Mouse (Mus musculus): Measurements from ENCODE around the gene Slc9a7. TPM values are rescaled to one million over a fixed set of nuclear protein-coding genes. Genes with fewer than 3 reads are reported as not detected.

Gene Slc9a7
- total RNA-seq (2021): 10 to 100 TPM; 57.1 to 60.3 TPM

DNA sequence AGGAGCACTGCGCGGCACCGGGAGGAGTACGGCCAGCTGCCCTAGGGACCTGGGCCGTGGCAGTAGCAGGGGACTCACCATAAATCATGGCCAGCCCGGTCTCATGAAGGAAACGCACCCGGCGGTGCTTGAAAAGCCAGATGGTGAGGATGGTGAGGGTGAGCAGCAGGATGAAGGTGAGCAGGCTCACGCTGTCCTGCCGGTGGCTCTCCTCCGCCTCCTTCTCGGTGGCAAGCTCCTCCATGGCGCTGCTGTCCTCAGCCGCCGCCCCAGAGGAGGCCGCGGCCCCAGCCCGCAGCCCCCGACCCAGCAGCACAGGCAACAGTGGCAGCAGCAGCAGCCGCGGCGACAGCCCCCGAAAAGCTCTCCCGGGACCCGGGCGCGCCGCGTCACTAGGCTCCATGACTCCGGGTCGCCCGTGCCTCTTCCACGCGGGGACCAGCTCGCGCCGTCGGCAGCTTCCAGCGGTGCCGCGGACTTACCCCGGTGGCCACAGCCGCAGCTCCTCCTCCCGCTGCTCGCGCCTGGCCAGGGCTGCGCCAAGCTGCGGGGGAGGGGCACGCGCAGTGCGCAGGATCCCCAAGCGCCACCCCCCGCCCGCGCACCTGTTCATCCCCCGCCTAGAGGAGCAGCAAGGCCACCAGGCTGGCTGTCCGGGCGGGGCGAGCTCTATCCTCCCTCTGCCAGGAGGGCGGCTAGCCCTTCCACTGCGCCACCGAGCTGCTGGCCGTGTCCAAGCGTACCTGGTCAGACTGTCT, at the start of gene Slc9a7:
Gene Slc9a7, minus strand, starts transcription at position 526 of the 758 bp plus-strand sequence.
- intact Hi-C loops (cut with DNase I): loop anchor here (5.0 kb wide), 1 partner anchor 129 kb away; no protein-coding TSS in a partner anchor
- DNase-seq (ENCODE audit: low spot score in 2 of 2): peak; percentile 74 to 75

DNA sequence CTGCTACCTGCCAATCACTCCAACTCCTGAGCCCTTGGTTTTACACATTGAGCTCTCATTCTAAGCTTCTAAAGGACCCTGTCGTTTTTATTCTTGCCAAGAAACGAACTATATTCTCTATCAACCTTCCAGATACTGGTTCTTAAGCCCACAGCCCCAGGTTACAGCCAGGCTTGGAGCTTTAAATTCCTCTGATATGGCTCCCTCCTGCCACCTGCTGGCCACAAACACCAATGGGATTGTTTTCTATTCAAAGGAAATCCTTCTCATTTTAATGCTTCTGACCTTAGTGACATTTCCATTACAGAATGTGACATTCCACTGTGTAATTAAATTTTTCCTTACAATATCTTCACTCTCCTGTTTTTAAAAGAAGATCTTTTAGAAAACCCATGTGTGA, 44.1 kb upstream of the Slc9a7 start:
- DNase-seq (ENCODE audit: low spot score in 2 of 2): peak; percentile 33 to 38
- intact Hi-C loops (cut with DNase I): loop anchor here (2.0 kb wide), 2 partner anchors 175 to 315 kb away; no protein-coding TSS in a partner anchor

DNA sequence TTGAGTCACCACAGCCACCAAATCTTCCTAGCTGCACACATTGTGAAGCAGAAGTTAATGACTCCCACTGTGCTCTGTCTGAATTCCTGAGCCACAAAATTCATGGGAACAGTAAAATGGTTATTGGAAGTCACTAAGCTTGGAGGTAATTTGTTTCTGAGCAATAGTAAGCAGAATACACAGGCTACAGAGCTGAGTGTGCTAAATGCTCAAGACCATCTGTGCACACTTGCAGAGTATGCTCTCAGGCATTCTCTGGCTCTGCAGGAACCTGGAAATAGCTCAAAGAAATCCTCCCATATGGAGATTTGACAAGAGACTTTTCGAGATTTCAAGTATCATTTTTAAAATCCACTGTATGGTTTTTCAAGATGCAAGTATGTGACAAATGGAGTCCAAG, 41.1 kb upstream of the Slc9a7 start:
- peak; percentile 18 to 62 for DNase-seq (ENCODE audit: low spot score in 2 of 2)
- intact Hi-C loops (cut with DNase I): no loop called here

DNA sequence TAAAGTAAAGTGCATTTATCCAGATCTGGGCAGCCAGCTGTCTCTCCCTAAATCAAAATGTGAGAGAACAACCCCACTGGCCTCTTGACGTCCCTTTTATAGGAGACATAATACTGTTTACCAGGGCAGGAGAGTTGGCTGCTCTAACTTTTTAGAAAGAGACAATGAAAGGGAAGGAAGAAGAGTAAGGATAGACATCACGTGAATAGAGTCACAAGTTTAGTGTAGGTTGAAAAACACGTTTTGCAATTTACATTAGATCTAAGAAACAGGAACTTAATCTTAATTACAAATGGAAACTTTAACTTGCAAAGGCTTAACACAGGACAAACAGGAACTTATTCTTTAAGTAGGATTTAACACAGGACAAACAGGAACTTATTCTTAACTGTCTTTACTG, 15.6 kb upstream of the Slc9a7 start:
- peak in 1 of 2 experiments; percentile 4 for DNase-seq (ENCODE audit: low spot score in 2 of 2)
- intact Hi-C loops (cut with DNase I): no loop called here

DNA sequence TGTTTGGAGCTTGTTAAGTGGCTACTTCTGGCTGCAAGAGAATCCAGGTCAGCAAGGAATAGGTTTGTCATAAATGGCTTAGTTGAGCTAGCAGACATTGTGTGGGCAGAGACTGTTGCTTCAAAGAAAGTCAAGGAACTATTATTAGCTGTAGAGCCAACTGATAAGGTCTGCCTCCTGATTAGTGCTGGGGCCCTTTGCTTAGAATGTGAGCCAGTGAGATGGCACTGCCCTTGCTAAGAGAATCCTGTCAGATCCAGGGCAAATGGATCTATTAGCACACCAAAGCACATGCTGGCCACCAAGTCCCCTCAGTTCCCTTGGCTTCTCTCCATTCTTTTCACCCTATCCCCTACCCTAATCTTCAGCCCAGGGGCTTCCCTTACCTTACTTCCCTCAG, 14.3 kb upstream of the Slc9a7 start:
- intact Hi-C loops (cut with DNase I): no loop called here
- DNase-seq (ENCODE audit: low spot score in 2 of 2): peak in 1 of 2 experiments; percentile 1

DNA sequence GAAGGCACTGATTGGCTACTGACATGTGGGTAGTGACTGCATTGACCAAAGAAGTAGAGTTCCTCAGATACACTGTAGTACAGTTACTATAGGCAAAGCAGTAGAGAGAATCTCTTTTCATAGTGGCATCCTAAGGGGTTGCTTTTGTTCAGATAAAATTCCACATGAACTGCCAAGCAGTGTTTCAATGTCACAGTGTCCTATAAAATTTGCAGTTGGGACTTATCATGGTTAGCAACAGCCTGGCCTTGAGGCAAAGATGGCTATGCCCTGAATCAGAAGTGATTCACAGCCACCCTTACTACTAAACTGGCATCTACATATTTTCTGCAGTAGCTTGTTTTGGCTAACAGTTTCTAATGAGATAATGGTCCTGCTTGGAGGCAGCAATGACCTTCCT, 11.7 kb upstream of the Slc9a7 start:
- DNase-seq (ENCODE audit: low spot score in 2 of 2): no peak

DNA sequence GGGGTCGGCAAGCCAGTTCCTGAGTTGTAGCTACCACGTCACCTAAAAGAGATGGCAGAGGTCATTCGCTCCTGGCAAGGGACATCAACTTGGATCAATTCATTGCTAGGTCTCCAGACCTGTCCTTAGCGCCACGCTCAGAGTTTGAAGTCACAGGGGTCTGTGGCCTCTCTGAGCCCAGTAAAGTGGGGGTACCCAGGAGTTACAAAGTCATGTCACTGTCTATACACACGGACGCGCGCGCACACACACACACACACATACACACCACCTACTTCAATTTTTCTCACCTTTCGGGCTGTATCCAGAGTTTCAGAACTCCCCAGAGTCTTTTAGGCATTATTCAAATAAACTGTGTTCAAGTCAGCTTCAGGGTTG, 422 bp upstream of the Slc9a7 start:
- intact Hi-C loops (cut with DNase I): loop anchor here (5.0 kb wide), 1 partner anchor 130 kb away; no protein-coding TSS in a partner anchor
- peak in 1 of 2 experiments; percentile 1 for DNase-seq (ENCODE audit: low spot score in 2 of 2)

More for the DNA sequence above, 11.7 kb upstream of the Slc9a7 start:
- intact Hi-C loops (cut with DNase I): no loop called here

DNA sequence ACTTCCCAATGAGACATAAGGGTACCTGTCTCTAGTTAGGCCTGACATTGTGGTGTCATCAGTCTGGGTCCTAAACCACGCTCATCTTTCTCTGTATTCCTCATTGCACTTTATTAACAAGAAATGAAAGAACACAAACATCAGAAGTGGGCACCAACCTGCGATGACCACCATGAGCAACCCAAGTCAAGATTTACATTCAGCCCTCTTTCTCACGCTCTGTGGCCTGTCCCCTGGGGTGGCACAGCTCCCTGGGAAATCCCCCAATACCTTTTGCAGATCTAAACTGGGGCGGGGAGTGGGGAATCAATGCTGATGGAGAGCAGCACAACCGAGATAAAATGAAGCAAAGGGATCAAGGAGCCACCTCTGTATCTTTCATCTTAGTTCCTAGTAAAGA, 892 bp downstream of the Slc9a7 start:
- intact Hi-C loops (cut with DNase I): loop anchor here (5.0 kb wide), 1 partner anchor 128 kb away; no protein-coding TSS in a partner anchor
- peak in 1 of 2 experiments; percentile 1 for DNase-seq (ENCODE audit: low spot score in 2 of 2)

DNA sequence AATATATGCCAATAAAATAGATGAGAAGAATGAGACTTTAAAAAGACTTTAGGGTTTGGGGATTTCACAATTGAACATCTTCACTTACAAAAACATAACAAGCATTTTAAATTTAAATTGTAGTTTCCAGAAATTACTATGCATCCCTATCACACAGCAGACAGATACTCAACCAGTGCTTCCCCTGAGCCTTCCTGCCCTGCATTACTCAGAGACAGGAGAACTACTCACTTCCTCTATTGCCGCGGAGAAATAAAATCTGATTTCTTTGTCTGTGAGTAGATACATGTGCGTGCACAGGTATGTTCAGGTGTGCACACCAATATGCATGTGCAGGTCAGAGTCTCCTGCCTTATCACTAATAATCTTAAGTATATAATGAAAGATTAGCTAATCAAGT, 2.9 kb downstream of the Slc9a7 start:
- DNase-seq (ENCODE audit: low spot score in 2 of 2): no peak
- intact Hi-C loops (cut with DNase I): no loop called here

DNA sequence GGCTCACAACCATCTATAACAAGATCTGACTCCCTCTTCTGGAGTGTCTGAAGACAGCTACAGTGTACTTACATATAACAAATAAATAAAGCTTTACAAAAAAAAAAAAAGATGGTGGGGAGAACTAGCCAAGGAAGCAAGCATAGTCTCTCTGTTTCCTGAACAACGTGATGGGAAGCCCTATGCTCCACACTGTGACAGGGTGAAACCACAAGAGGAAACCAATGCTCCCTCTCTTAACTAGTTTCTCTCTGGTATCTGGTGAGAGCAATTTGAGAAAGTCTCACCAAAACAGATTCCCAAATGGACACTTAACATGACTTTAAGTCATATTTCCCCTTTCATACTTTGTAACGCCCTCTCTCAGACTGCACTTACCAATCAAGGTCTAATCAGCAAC, 5.4 kb downstream of the Slc9a7 start:
- intact Hi-C loops (cut with DNase I): no loop called here
- no peak for DNase-seq (ENCODE audit: low spot score in 2 of 2)

DNA sequence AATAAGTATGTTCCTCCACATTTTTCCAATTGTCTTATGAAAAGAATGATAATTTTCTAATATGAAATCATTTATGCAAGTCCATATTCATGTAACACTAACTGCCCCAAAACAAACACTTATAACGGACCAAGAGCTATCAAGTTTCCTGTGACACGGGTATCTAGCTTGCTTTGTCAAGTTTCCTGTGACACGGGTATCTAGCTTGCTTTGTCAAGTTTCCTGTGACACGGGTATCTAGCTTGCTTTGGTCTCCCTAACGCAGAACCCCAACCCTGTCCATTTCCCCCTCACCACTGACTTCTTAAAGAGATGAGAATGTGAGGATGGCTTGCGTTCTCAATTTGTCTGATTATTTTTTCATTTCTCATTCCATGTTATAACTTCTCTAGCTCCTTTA, 12.2 kb downstream of the Slc9a7 start:
- DNase-seq (ENCODE audit: low spot score in 2 of 2): no peak
- intact Hi-C loops (cut with DNase I): no loop called here

DNA sequence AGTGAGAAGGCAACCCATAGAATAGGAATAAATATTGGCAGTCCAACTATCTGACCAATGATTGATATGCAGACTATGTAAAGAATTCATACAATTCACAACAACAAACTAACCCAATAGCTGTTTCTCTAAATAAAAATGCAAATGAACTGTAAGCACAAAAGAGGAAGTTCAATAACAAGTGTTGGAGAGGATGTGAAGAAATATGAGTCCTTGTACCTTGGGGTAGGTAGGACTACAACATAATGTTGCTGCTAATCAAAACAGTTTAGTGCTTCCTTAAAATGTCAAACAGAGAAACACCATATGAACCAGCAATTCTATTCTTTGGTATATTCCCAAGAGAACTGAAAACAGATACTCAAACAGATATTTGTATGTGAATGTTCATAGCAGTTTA, 17.8 kb downstream of the Slc9a7 start:
- DNase-seq (ENCODE audit: low spot score in 2 of 2): no peak
- intact Hi-C loops (cut with DNase I): no loop called here

DNA sequence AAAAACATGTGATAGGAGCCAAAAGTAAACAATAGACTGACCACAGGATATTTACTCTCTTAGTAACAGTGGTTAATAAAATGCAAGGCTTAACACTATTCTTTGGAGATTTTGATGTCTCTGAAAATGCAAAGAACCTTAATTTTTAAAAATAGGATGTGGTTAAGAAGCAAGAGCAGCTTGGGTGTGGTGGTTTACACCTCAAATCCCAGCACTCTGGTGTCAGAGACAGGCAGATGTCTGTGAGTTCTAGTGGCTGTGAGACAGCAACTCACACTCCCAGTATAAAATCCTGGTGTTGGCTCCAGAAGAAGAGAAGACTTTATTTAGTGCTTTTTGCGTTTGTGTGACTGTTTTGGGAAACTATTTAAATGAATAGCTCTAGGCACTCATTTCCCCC, 19.6 kb downstream of the Slc9a7 start:
- DNase-seq (ENCODE audit: low spot score in 2 of 2): no peak
- intact Hi-C loops (cut with DNase I): no loop called here

DNA sequence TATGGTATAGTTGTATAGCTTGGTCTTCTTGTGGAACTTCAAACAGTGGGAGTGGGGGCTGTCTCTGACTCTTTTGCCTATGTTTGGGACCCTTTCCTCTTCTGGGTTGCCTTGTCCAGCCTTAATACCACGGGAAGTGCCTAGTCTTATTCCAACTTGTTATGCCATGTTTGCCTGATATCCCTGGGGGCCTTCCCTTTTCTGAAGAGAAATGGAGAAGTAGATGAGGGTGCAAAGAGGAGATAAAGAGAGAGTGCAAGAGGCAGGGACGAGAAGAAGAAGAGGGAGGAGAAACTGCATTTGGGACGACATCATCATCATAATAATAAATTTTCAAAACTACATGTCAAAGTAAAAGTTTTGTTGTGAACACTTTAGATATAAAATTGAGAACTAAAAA, 21.6 kb downstream of the Slc9a7 start:
- DNase-seq (ENCODE audit: low spot score in 2 of 2): no peak
- intact Hi-C loops (cut with DNase I): no loop called here

DNA sequence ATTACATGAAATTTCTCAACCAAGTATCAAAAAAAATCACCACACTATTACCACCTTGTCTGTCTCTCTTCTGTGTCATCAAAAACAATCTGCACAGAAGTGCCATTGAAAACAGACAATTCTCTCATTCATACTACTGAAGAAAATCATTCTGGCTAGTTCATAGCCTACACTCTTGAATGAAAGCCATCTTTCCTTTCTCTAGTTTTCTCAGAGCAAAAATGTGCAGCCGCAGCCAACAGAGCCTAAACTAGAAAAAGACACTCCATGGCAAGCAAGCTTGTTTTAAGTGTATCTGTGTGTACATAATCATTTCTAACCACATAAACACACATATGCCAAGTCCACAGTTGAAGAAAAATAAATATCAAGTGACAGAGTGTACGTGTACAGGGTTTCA, 27.2 kb downstream of the Slc9a7 start:
- peak in 1 of 2 experiments; percentile 11 for DNase-seq (ENCODE audit: low spot score in 2 of 2)
- intact Hi-C loops (cut with DNase I): no loop called here

DNA sequence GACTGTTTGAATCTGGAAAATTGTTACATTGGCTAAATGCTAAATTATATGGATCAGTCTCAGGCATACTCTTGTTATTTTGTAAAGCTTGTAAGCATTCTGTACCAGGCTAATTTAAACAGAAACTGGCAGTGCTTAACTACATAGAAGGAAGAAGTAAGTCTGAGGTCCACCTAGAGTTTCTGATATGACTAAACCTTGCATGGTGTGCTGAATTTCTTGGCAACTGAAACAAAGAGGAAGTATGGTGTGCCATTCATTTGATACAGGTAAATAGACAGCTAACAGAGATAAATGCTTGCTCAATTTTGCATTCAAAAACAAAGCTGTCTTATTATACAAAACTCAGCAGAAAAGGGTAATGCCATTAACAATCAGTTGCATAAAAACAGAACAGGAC, 63.5 kb downstream of the Slc9a7 start:
- intact Hi-C loops (cut with DNase I): no loop called here

DNA sequence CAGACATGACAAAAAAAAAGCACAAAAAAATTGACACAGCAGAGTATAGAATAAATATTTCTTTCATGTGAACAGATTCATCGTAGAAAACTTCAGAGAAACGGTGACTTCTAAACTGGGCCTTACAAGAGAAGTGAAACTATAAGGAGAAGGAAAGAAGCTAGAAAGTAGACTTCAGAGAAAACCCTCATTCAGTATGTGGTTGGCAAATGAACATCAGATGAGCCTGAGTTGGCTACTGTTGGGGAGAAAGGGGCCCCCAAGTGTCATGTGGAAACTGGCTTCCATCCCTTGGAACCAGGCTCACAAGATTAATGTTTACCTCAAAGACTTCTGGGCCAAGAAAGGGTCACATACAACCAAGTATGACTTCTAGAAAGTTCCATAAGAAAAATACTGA, 70.1 kb downstream of the Slc9a7 start:
- DNase-seq (ENCODE audit: low spot score in 2 of 2): no peak
- intact Hi-C loops (cut with DNase I): no loop called here

More for the DNA sequence above, 63.5 kb downstream of the Slc9a7 start:
- DNase-seq (ENCODE audit: low spot score in 2 of 2): no peak

DNA sequence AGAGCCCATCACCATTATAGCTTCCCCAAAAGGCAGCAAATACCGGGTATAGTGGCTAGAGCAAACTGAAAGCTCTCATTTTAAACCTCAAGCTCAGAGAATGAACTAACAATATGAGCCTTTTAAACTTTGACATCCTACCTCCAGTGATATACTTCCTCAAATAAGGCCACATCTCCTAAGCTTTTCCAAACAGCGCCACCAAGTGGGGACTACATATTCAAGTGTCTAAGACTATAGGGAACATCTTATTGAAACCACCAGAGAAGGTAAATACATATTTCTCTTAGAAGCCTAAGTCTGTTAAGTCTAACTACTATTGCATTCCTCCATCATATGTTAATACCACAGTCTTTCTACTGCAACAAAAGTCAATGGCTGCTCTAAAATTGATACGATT, 106.0 kb downstream of the Slc9a7 start:
- DNase-seq (ENCODE audit: low spot score in 2 of 2): no peak
- intact Hi-C loops (cut with DNase I): no loop called here

DNA sequence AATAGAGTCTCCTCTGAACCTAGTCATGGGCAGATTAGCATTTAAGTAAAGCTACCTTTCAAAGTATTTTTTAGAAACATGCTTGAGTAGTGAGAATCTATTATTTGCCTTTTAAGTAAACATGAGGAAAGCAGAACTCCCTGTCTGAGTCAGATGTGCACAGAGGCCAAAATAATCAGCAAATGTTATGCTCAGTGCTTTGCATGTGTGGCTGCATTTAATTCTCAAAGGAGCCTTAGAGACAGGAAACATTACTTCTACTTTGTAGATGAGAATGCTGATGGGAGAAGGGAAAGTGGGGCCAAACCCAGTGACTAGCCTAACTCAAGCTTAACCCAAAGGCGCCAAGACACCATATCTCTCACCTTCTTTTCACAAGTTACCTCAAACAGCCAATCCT, 114.8 kb downstream of the Slc9a7 start:
- intact Hi-C loops (cut with DNase I): no loop called here
- DNase-seq (ENCODE audit: low spot score in 2 of 2): no peak

DNA sequence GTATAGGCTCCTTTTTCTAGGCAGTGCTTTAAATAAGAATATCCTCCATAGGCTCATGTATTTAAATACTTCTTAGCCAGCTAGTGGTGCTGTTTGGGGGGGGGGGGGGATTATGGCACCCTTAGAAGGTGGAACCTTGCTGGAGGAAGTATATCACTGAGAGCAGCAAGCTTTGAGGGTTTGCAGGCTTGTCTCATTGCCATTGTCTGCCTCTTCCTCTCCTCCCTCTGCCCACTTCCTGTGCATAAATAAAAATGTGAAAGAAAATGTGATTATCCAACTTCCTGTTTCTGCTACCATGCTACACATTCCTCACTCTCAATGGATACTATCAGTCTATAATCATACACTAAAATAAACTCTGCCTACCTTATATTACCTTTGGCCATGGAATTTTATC, 123.2 kb downstream of the Slc9a7 start:
- intact Hi-C loops (cut with DNase I): no loop called here
- DNase-seq (ENCODE audit: low spot score in 2 of 2): no peak

DNA sequence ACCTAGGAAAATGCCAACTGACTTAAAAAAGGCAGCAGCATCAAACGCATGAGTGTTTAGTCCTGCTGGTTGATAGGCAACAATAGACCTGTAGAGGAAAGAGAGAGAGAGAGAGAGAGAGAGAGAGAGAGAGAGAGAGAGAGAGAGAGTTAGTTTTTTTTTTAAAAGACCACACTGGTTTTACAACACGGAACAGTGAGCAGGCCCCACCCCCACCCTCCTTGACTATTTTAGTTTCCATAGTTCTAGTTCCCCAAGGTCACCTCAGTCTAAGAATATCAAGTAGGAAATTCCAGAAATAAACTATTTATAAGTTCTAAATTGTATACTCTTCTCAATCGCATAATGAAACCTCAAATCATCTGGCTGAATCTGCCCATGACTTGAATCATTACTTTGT, 126.6 kb downstream of the Slc9a7 start:
- intact Hi-C loops (cut with DNase I): loop anchor here (5.0 kb wide), 1 partner anchor 127 kb away; the partner anchor contains the start of gene Slc9a7
- no peak for DNase-seq (ENCODE audit: low spot score in 2 of 2)
